Mouse (Mus musculus) spleen, postnatal 36 days (tissue): ENCODE results near the gene Ube2h.
A peak's percentile ranks its signal among the peaks of the same experiment; 100 is the strongest.
"Not testable (repeated sequence)": the region's sequence is repeated elsewhere in the genome, so short reads cannot be mapped to it uniquely, and the experiment has no call there.

Experiments
- DNase-seq, 2 experiments: peaks; one replicate each; pipeline ENCODE4 v3.0.0; 2022; ENCODE audit warnings: low spot score in 2 of 2, mixed read lengths in 1 of 2

The Ube2h gene

GRCm38 (mm10) chr6:30245397-30245796, 58.9 kb downstream of the Ube2h start:
- DNase-seq, result no peak

GRCm38 (mm10) chr6:30243347-30244007, 60.9 kb downstream of the Ube2h start:
- DNase-seq, result no peak

GRCm38 (mm10) chr6:30242928-30243327, 61.4 kb downstream of the Ube2h start:
- no peak for DNase-seq

GRCm38 (mm10) chr6:30240105-30240504, 64.2 kb downstream of the Ube2h start:
- DNase-seq, result no peak

GRCm38 (mm10) chr6:30239207-30239606, 65.1 kb downstream of the Ube2h start:
- no peak for DNase-seq

- DNase-seq, result no peak
Observed at GRCm38 (mm10) chr6:30238079-30238478, 66.3 kb downstream of the Ube2h start.

- DNase-seq, result no peak
Observed at GRCm38 (mm10) chr6:30236564-30236963, 67.8 kb downstream of the Ube2h start.

GRCm38 (mm10) chr6:30231758-30232293, 72.5 kb downstream of the Ube2h start:
- no peak for DNase-seq

GRCm38 (mm10) chr6:30230246-30230645, 74.1 kb downstream of the Ube2h start:
- DNase-seq, result peak; percentile 14 to 20

- no peak for DNase-seq
Observed at GRCm38 (mm10) chr6:30228921-30229320, 75.4 kb downstream of the Ube2h start.

- DNase-seq, result no peak
Observed at GRCm38 (mm10) chr6:30228353-30228752, 76.0 kb downstream of the Ube2h start.

- peak; percentile 63 for DNase-seq
Observed at GRCm38 (mm10) chr6:30226971-30227700, 77.2 kb downstream of the Ube2h start.

- DNase-seq, result no peak
Observed at GRCm38 (mm10) chr6:30224693-30225092, 79.6 kb downstream of the Ube2h start.

GRCm38 (mm10) chr6:30222321-30222720, 82.0 kb downstream of the Ube2h start:
- no peak for DNase-seq

- no peak for DNase-seq
Observed at GRCm38 (mm10) chr6:30217581-30217980, 86.8 kb downstream of the Ube2h start.

GRCm38 (mm10) chr6:30212468-30212867, 91.9 kb downstream of the Ube2h start:
- no peak for DNase-seq

- no peak for DNase-seq
Observed at GRCm38 (mm10) chr6:30211641-30212455, 92.5 kb downstream of the Ube2h start.

GRCm38 (mm10) chr6:30210788-30211187, 93.6 kb downstream of the Ube2h start:
- peak; percentile 49 to 50 for DNase-seq

GRCm38 (mm10) chr6:30208844-30209243, 95.5 kb downstream of the Ube2h start:
- no peak for DNase-seq

- DNase-seq, result peak; percentile 69 to 73
Observed at GRCm38 (mm10) chr6:30205587-30206202, 98.6 kb downstream of the Ube2h start.

GRCm38 (mm10) chr6:30205180-30205538, 99.2 kb downstream of the Ube2h start:
- DNase-seq, result not testable (repeated sequence)
